Mouse (Mus musculus) heart, postnatal 0 days (tissue): ENCODE results near the gene Nipa2.

Experiments
- CTCF ChIP-seq: IDR thresholded peaks from 2 replicates; pipeline ENCODE4 v1.5.1; 2016; ENCODE audit warnings: antibody characterized with exemption, control low read depth, low read depth
- EP300 ChIP-seq: IDR thresholded peaks from 2 replicates; pipeline ENCODE4 v1.6.1; 2016; ENCODE audit warnings: antibody characterized with exemption, low read depth

GRCm38 (mm10) chr7:55956054-55956453 is 6.2 kb downstream of the Nipa2 start:
- no peak for TF ChIP-seq CTCF
- no peak for TF ChIP-seq EP300
